Mouse (Mus musculus) liver, embryonic 15.5 days (tissue): ENCODE data around the gene Grid2. TPM values are rescaled to one million over a fixed set of nuclear protein-coding genes. Genes with fewer than 3 reads are reported as not detected.
A peak's percentile ranks its signal among the peaks of the same experiment; 100 is the strongest.

Experiments used
- ATAC-seq: fragments of 200-750 bp; cut with Nextera tagmentation; 2 replicates; pipeline ENCODE4 v1.8.0; 2017; ENCODE audit warnings: moderate number of reproducible peaks, mild to moderate bottlenecking, moderate library complexity; ENCODE audit not compliant: insufficient read depth
- H3K27ac ChIP-seq: fragments of 300-500 bp; sonication (generic); replicated peaks from 2 replicates; pipeline ENCODE4 v1.5.1; 2015; ENCODE audit warnings: mild to moderate bottlenecking, inconsistent platforms
- H3K27me3 ChIP-seq: fragments of 300-500 bp; sonication (generic); 2 replicates; pipeline ENCODE4 v1.6.1; 2015; ENCODE audit warnings: mild to moderate bottlenecking, inconsistent platforms
- H3K36me3 ChIP-seq: fragments of 300-500 bp; sonication (generic); replicated peaks from 2 replicates; pipeline ENCODE4 v1.6.1; 2015; ENCODE audit warnings: moderate library complexity, mild to moderate bottlenecking, inconsistent platforms
- H3K4me1 ChIP-seq: fragments of 300-500 bp; sonication (generic); replicated peaks from 2 replicates; pipeline ENCODE4 v1.6.1; 2015; ENCODE audit warnings: inconsistent platforms
- H3K4me2 ChIP-seq: fragments of 300-500 bp; sonication (generic); 2 replicates; pipeline ENCODE4 v1.6.1; 2015; ENCODE audit warnings: moderate library complexity, mild to moderate bottlenecking, inconsistent platforms
- H3K4me3 ChIP-seq: fragments of 300-500 bp; sonication (generic); replicated peaks from 2 replicates; pipeline ENCODE4 v1.5.1; 2015; ENCODE audit warnings: mild to moderate bottlenecking, inconsistent platforms
- H3K9ac ChIP-seq: fragments of 300-500 bp; sonication (generic); 2 replicates; pipeline ENCODE4 v1.6.1; 2015; ENCODE audit warnings: moderate library complexity, mild to moderate bottlenecking, inconsistent platforms
- H3K9me3 ChIP-seq: fragments of 300-500 bp; sonication (generic); replicated peaks from 2 replicates; pipeline ENCODE4 v1.6.1; 2016; ENCODE audit warnings: inconsistent platforms
- WGBS: fragments of 180-500 bp; shearing (Covaris S2); methylation state at CpG from one replicate; pipeline ENCODE4 v1.1.7; 2015; ENCODE audit warnings: mixed read lengths; ENCODE audit not compliant: insufficient replicate concordance; 5-methylcytosine and 5-hydroxymethylcytosine counted together
- polyA plus RNA-seq: library from polyadenylated mRNA; unstranded; fragments of >200 nt; fragmentation: Nextera tagmentation; extraction: Ambion mirVana; gene quantifications from 2 replicates; pipeline ENCODE4 v1.2.1, GENCODE M21; 2015

The Grid2 gene
- polyA plus RNA-seq, 1 experiment from 2014 or later = not detected

- H3K9me3 ChIP-seq = no peaks in the 10 kb centered on the region
- H3K9ac ChIP-seq = no peak overlapping the region
- no peak for ATAC-seq
- H3K27ac ChIP-seq = no peak overlapping the region
- no peak overlapping the region for H3K4me3 ChIP-seq
- no peak overlapping the region for H3K4me2 ChIP-seq
- H3K4me1 ChIP-seq = no peaks in the 10 kb centered on the region
- H3K36me3 ChIP-seq = no peaks in the 10 kb centered on the region
- H3K27me3 ChIP-seq = no peaks in the 10 kb centered on the region
- 4% methylated on average over 1 of the region's 1 CpGs for WGBS
Observed at GRCm38 (mm10) chr6:64607942-64608341, 1352.3 kb downstream of the Grid2 start.

- no peak overlapping the region for H3K4me3 ChIP-seq
- H3K4me1 ChIP-seq = no peaks in the 10 kb centered on the region
- H3K27ac ChIP-seq = no peak overlapping the region
- H3K9me3 ChIP-seq = no peaks in the 10 kb centered on the region
- H3K27me3 ChIP-seq = no peaks in the 10 kb centered on the region
- H3K36me3 ChIP-seq = no peaks in the 10 kb centered on the region
- no peak overlapping the region for H3K4me2 ChIP-seq
- no peak overlapping the region for H3K9ac ChIP-seq
- no peak for ATAC-seq
- 45% methylated on average over 4 of the region's 4 CpGs for WGBS
Observed at GRCm38 (mm10) chr6:64616843-64617242, 1361.2 kb downstream of the Grid2 start.

GRCm38 (mm10) chr6:64617417-64618135 lies 1361.9 kb downstream of the Grid2 start:
- Histone ChIP-seq H3K9ac (no peak overlapping the region), H3K9me3 (no peaks in the 10 kb centered on the region), H3K4me3 (no peak overlapping the region), H3K4me2 (no peak overlapping the region), H3K36me3 (no peaks in the 10 kb centered on the region), H3K4me1 (no peaks in the 10 kb centered on the region), H3K27me3 (no peaks in the 10 kb centered on the region), H3K27ac (no peak overlapping the region)
- WGBS = 38% methylated on average over 8 of the region's 8 CpGs
- no peak for ATAC-seq

GRCm38 (mm10) chr6:64623404-64623803 lies 1367.7 kb downstream of the Grid2 start:
- Histone ChIP-seq H3K27me3 (no peaks in the 10 kb centered on the region), H3K4me3 (no peak overlapping the region), H3K9ac (no peak overlapping the region), H3K27ac (no peak overlapping the region), H3K9me3 (no peaks in the 10 kb centered on the region), H3K36me3 (no peaks in the 10 kb centered on the region), H3K4me1 (no peaks in the 10 kb centered on the region), H3K4me2 (no peak overlapping the region)
- 31% methylated on average over 3 of the region's 3 CpGs for WGBS
- ATAC-seq = no peak

GRCm38 (mm10) chr6:64647661-64648060 lies 1392.0 kb downstream of the Grid2 start:
- H3K4me3 ChIP-seq = no peak overlapping the region
- no peak overlapping the region for H3K4me2 ChIP-seq
- no peak overlapping the region for H3K27ac ChIP-seq
- no peaks in the 10 kb centered on the region for H3K27me3 ChIP-seq
- no peaks in the 10 kb centered on the region for H3K36me3 ChIP-seq
- H3K9ac ChIP-seq = no peak overlapping the region
- H3K4me1 ChIP-seq = no peaks in the 10 kb centered on the region
- H3K9me3 ChIP-seq = no peaks in the 10 kb centered on the region
- ATAC-seq = no peak

GRCm38 (mm10) chr6:64648196-64648595 lies 1392.5 kb downstream of the Grid2 start:
- H3K9me3 ChIP-seq = no peaks in the 10 kb centered on the region
- H3K4me2 ChIP-seq = no peak overlapping the region
- no peaks in the 10 kb centered on the region for H3K4me1 ChIP-seq
- no peak overlapping the region for H3K27ac ChIP-seq
- 47% methylated on average over 8 of the region's 8 CpGs for WGBS
- no peak for ATAC-seq
- no peak overlapping the region for H3K4me3 ChIP-seq
- H3K27me3 ChIP-seq = no peaks in the 10 kb centered on the region
- H3K9ac ChIP-seq = no peak overlapping the region
- H3K36me3 ChIP-seq = no peaks in the 10 kb centered on the region

GRCm38 (mm10) chr6:64649296-64650226 lies 1393.9 kb downstream of the Grid2 start:
- ATAC-seq = no peak
- H3K27ac ChIP-seq = no peak overlapping the region
- H3K36me3 ChIP-seq = no peaks in the 10 kb centered on the region
- H3K9ac ChIP-seq = no peak overlapping the region
- H3K9me3 ChIP-seq = no peaks in the 10 kb centered on the region
- WGBS = 15% methylated on average over 20 of the region's 20 CpGs
- no peaks in the 10 kb centered on the region for H3K4me1 ChIP-seq
- H3K4me3 ChIP-seq = 0 out of 2 replicates have a peak overlapping the region, but pooled peaks have one; percentile 5
- H3K27me3 ChIP-seq = no peaks in the 10 kb centered on the region
- H3K4me2 ChIP-seq = peak overlapping the region; percentile 51

GRCm38 (mm10) chr6:64650765-64651164 lies 1395.1 kb downstream of the Grid2 start:
- ATAC-seq = no peak
- H3K4me2 ChIP-seq = no peak overlapping the region
- no peak overlapping the region for H3K9ac ChIP-seq
- H3K4me3 ChIP-seq = no peak overlapping the region
- H3K9me3 ChIP-seq = no peaks in the 10 kb centered on the region
- no peak overlapping the region for H3K27ac ChIP-seq
- 34% methylated on average over 7 of the region's 7 CpGs for WGBS
- H3K4me1 ChIP-seq = no peaks in the 10 kb centered on the region
- no peaks in the 10 kb centered on the region for H3K36me3 ChIP-seq
- H3K27me3 ChIP-seq = no peaks in the 10 kb centered on the region

- Histone ChIP-seq H3K27me3 (no peaks in the 10 kb centered on the region), H3K9me3 (no peaks in the 10 kb centered on the region), H3K4me2 (no peak overlapping the region), H3K27ac (no peak overlapping the region), H3K9ac (no peak overlapping the region), H3K4me1 (no peaks in the 10 kb centered on the region), H3K36me3 (no peaks in the 10 kb centered on the region), H3K4me3 (no peak overlapping the region)
- 59% methylated on average over 3 of the region's 3 CpGs for WGBS
- ATAC-seq = no peak
Observed at GRCm38 (mm10) chr6:64671010-64671409, 1415.3 kb downstream of the Grid2 start.

- Histone ChIP-seq H3K4me1 (no peaks in the 10 kb centered on the region), H3K27me3 (no peaks in the 10 kb centered on the region), H3K27ac (no peak overlapping the region), H3K4me2 (no peak overlapping the region), H3K9me3 (no peaks in the 10 kb centered on the region), H3K4me3 (no peak overlapping the region), H3K36me3 (no peaks in the 10 kb centered on the region), H3K9ac (no peak overlapping the region)
- ATAC-seq = no peak
- 56% methylated on average over 1 of the region's 1 CpGs for WGBS
Observed at GRCm38 (mm10) chr6:64678815-64679214, 1423.1 kb downstream of the Grid2 start.

GRCm38 (mm10) chr6:64683974-64684373 lies 1428.3 kb downstream of the Grid2 start:
- Histone ChIP-seq H3K27me3 (peaks cover 12% of the 10 kb centered on the region; the same call in 1 of the 2 replicates), H3K27ac (no peak overlapping the region), H3K4me2 (no peak overlapping the region), H3K4me1 (no peaks in the 10 kb centered on the region), H3K9ac (no peak overlapping the region), H3K9me3 (no peaks in the 10 kb centered on the region), H3K4me3 (no peak overlapping the region), H3K36me3 (no peaks in the 10 kb centered on the region)
- ATAC-seq = no peak
- WGBS = 30% methylated on average over 9 of the region's 9 CpGs
